Mouse (Mus musculus): ENCODE measurements around the gene Slc43a2. TPM values are rescaled to one million over a fixed set of nuclear protein-coding genes. Genes with fewer than 3 reads are reported as not detected.

The Slc43a2 gene
- total RNA-seq, 2 experiments from 2014 or later, result 51.1 to 63.1 TPM

Small RNA genes lying within 50 kb of the gene (microRNA-seq; reads per million reads assigned to microRNA genes)
- not detected for gene Mir3971

Other genes starting within 250 kb of the Slc43a2 start
- gene Rpa1, start 183.4 kb upstream of the Slc43a2 start, total RNA-seq (2021), result 10 to 100 TPM; 44.0 to 47.1 TPM
- 10 to 100 TPM; 13.2 to 16.4 TPM for gene Smyd4, start 183.3 kb upstream of the Slc43a2 start, total RNA-seq (2021)
- 10 to 100 TPM; 13.9 to 18.7 TPM for gene Serpinf1, start 109.0 kb upstream of the Slc43a2 start, total RNA-seq (2021)
- under 1 TPM in 1 of 2 experiments, not detected in 1; 0.22 TPM for gene Serpinf2, start 92.1 kb upstream of the Slc43a2 start, total RNA-seq (2021)
- gene Wdr81, start 77.0 kb upstream of the Slc43a2 start, total RNA-seq (2021), result 10 to 100 TPM; 20.1 to 20.4 TPM
- under 1 TPM in 1 of 2 experiments, not detected in 1; 0.47 TPM for gene Tlcd2, start 70.0 kb upstream of the Slc43a2 start, total RNA-seq (2021)
- 100 to 1,000 TPM; 127 to 138 TPM for gene Prpf8, start 44.9 kb upstream of the Slc43a2 start, total RNA-seq (2021)
- 1 to 10 TPM; 1.9 to 2.3 TPM for gene Rilp, start 21.6 kb upstream of the Slc43a2 start, total RNA-seq (2021)
- gene Scarf1, start 18.2 kb upstream of the Slc43a2 start, total RNA-seq (2021), result 1 to 10 TPM; 1.2 to 1.8 TPM
- 100 to 1,000 TPM; 315 to 349 TPM for gene Pitpna, start 56.4 kb downstream of the Slc43a2 start, total RNA-seq (2021)
- 10 to 100 TPM; 39.1 to 43.1 TPM for gene Inpp5k, start 99.3 kb downstream of the Slc43a2 start, total RNA-seq (2021)
- 10 to 100 TPM; 18.0 to 20.7 TPM for gene Myo1c, start 118.8 kb downstream of the Slc43a2 start, total RNA-seq (2021)
- 100 to 1,000 TPM; 130 to 133 TPM for gene Crk, start 147.6 kb downstream of the Slc43a2 start, total RNA-seq (2021)
- gene Ywhae, start 201.2 kb downstream of the Slc43a2 start, total RNA-seq (2021), result 100 to 1,000 TPM; 954 to 971 TPM